Mouse (Mus musculus) limb, embryonic 12.5 days (tissue): ENCODE results near the gene Olfr694. TPM values are rescaled to one million over a fixed set of nuclear protein-coding genes. Genes with fewer than 3 reads are reported as not detected.

Experiments
- ATAC-seq: fragments of 200-750 bp; cut with Nextera tagmentation; 2 replicates; pipeline ENCODE4 v1.8.0; 2017; ENCODE audit warnings: low read depth, moderate TSS enrichment; ENCODE audit not compliant: insufficient number of reproducible peaks, insufficient read depth, low FRiP score, low TSS enrichment
- H3K27ac ChIP-seq: fragments of 300-500 bp; sonication (generic); 2 replicates; pipeline ENCODE4 v1.5.1; 2016; ENCODE audit warnings: mild to moderate bottlenecking, moderate library complexity
- H3K27me3 ChIP-seq: fragments of 300-500 bp; sonication (generic); 2 replicates; pipeline ENCODE4 v1.6.1; 2016; ENCODE audit warnings: mild to moderate bottlenecking, moderate library complexity
- H3K36me3 ChIP-seq: fragments of 300-500 bp; sonication (generic); 2 replicates; pipeline ENCODE4 v1.6.1; 2016; ENCODE audit warnings: mild to moderate bottlenecking, moderate library complexity
- H3K4me1 ChIP-seq: fragments of 300-500 bp; sonication (generic); replicated peaks from 2 replicates; pipeline ENCODE4 v1.6.1; 2016
- H3K4me2 ChIP-seq: fragments of 300-500 bp; sonication (generic); 2 replicates; pipeline ENCODE4 v1.6.1; 2016; ENCODE audit warnings: mild to moderate bottlenecking, moderate library complexity
- H3K4me3 ChIP-seq: fragments of 300-500 bp; sonication (generic); replicated peaks from 2 replicates; pipeline ENCODE4 v1.5.1; 2016; ENCODE audit warnings: mild to moderate bottlenecking
- H3K9ac ChIP-seq: fragments of 300-500 bp; sonication (generic); replicated peaks from 2 replicates; pipeline ENCODE4 v1.6.1; 2016; ENCODE audit warnings: mild to moderate bottlenecking, moderate library complexity
- H3K9me3 ChIP-seq: fragments of 300-500 bp; sonication (generic); 2 replicates; pipeline ENCODE4 v1.6.1; 2016; ENCODE audit warnings: mild to moderate bottlenecking, moderate library complexity
- WGBS: fragments of 180-500 bp; shearing (Covaris S2); methylation state at CpG from one replicate; pipeline ENCODE4 v1.1.7; 2016; 5-methylcytosine and 5-hydroxymethylcytosine counted together
- polyA plus RNA-seq: library from polyadenylated mRNA; unstranded; fragments of >200 nt; fragmentation: Nextera tagmentation; extraction: Ambion mirVana; gene quantifications from 2 replicates; pipeline ENCODE4 v1.2.1, GENCODE M21; 2016

Olfr694 gene
- polyA plus RNA-seq, 1 experiment from 2014 or later, result not detected

- H3K9me3 ChIP-seq, result no peaks in the 10 kb centered on the region
- H3K27ac ChIP-seq, result no peak overlapping the region
- ATAC-seq, result no peak
- H3K4me1 ChIP-seq, result no peaks in the 10 kb centered on the region
- no peak overlapping the region for H3K9ac ChIP-seq
- no peak overlapping the region for H3K4me3 ChIP-seq
- no peaks in the 10 kb centered on the region for H3K27me3 ChIP-seq
- H3K36me3 ChIP-seq, result no peaks in the 10 kb centered on the region
- H3K4me2 ChIP-seq, result no peak overlapping the region
Observed at GRCm38 (mm10) chr7:106651555-106652343, 39.9 kb downstream of the Olfr694 start.

DNA sequence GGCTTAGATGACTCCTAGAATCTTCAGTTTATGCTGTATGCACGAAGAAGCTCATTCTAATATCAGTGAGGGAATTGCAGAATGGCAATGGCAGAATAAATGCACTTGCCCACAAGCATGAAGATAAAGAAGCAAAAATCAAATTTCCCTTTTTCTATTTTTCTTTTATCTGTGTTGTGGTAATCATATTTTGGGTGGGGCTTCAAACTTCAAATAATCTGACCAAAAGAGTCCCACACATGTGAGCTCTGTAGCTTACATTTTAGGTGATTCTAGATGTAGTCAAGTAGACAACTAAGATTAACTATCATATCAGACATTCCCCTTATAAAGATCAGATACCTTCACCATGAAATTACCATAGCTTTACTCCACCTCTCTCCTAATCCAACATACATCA is 41.8 kb downstream of the Olfr694 start:
- Histone ChIP-seq H3K36me3 (no peaks in the 10 kb centered on the region), H3K27ac (no peak overlapping the region), H3K9ac (no peak overlapping the region), H3K4me3 (no peak overlapping the region), H3K4me1 (no peaks in the 10 kb centered on the region), H3K27me3 (no peaks in the 10 kb centered on the region), H3K4me2 (no peak overlapping the region), H3K9me3 (no peaks in the 10 kb centered on the region)
- 76% methylated on average over 1 of the region's 1 CpGs for WGBS
- no peak for ATAC-seq

DNA sequence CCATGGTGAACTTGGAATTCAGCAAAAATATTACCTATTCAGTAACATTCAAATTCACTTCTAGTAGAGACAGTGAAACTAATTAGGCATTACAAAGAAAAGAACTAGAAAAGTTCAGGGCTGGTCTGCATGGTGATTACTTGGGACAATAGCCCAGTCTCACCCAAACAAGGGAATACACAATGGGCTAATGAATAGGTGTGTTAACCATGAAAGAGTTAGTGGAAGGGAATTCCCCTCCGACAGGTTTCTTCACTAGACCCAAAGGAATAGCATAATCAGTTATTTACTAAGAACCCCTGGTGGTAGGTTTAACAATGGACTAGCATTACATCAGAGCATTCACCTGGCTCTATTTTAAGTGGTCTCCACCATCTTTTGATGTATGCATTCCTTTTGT is 46.4 kb downstream of the Olfr694 start:
- H3K9ac ChIP-seq, result no peak overlapping the region
- H3K36me3 ChIP-seq, result no peaks in the 10 kb centered on the region
- no peaks in the 10 kb centered on the region for H3K4me1 ChIP-seq
- ATAC-seq, result no peak
- H3K27me3 ChIP-seq, result no peaks in the 10 kb centered on the region
- no peak overlapping the region for H3K4me3 ChIP-seq
- WGBS, result 88% methylated on average over 1 of the region's 1 CpGs
- H3K27ac ChIP-seq, result no peak overlapping the region
- no peaks in the 10 kb centered on the region for H3K9me3 ChIP-seq
- H3K4me2 ChIP-seq, result no peak overlapping the region

- Histone ChIP-seq H3K9me3 (no peaks in the 10 kb centered on the region), H3K4me1 (no peaks in the 10 kb centered on the region), H3K27ac (no peak overlapping the region), H3K36me3 (no peaks in the 10 kb centered on the region), H3K4me2 (no peak overlapping the region), H3K27me3 (no peaks in the 10 kb centered on the region), H3K9ac (no peak overlapping the region), H3K4me3 (no peak overlapping the region)
- 70% methylated on average over 3 of the region's 3 CpGs for WGBS
- no peak for ATAC-seq
Observed at GRCm38 (mm10) chr7:106644222-106644870, 47.3 kb downstream of the Olfr694 start.

DNA sequence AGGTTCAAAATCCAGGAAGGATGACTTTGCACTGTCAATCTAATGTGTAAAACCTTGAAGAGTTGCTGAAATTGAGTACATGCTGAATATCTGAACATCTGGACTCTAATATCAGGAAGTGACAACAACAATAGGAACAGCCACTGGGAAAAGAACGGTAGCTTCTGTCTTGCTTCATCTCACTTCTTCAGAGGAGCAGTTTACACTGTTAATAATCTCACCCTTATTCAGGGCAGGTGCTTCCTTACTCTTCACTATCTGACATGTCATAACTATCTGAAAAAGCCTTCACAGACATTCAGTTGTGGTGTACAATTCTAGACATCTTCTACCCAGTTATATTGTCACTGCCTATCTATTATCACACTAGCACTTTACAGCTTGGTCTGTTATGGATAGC is 50.8 kb downstream of the Olfr694 start:
- WGBS, result 81% methylated on average over 1 of the region's 1 CpGs
- no peaks in the 10 kb centered on the region for H3K27me3 ChIP-seq
- H3K4me2 ChIP-seq, result no peak overlapping the region
- no peaks in the 10 kb centered on the region for H3K4me1 ChIP-seq
- H3K27ac ChIP-seq, result no peak overlapping the region
- no peaks in the 10 kb centered on the region for H3K9me3 ChIP-seq
- ATAC-seq, result no peak
- no peak overlapping the region for H3K4me3 ChIP-seq
- H3K36me3 ChIP-seq, result no peaks in the 10 kb centered on the region
- no peak overlapping the region for H3K9ac ChIP-seq

GRCm38 (mm10) chr7:106635560-106635959 is 56.1 kb downstream of the Olfr694 start:
- Histone ChIP-seq H3K4me2 (no peak overlapping the region), H3K9me3 (no peaks in the 10 kb centered on the region), H3K4me3 (no peak overlapping the region), H3K4me1 (no peaks in the 10 kb centered on the region), H3K27ac (no peak overlapping the region), H3K27me3 (no peaks in the 10 kb centered on the region), H3K36me3 (no peaks in the 10 kb centered on the region), H3K9ac (no peak overlapping the region)
- no peak for ATAC-seq
- 91% methylated on average over 4 of the region's 4 CpGs for WGBS

Other genes with a start within 250 kb of the Olfr694 start
- gene Olfr693, start 11.2 kb downstream of the Olfr694 start, polyA plus RNA-seq, result not detected in 2 replicates
- gene Olfr695, start 24.6 kb upstream of the Olfr694 start, polyA plus RNA-seq, result not detected in 2 replicates
- not detected in 2 replicates for gene Olfr697, start 50.6 kb upstream of the Olfr694 start, polyA plus RNA-seq
- not detected in 2 replicates for gene Olfr698, start 63.6 kb upstream of the Olfr694 start, polyA plus RNA-seq
- not detected in 2 replicates for gene Olfr699, start 101.4 kb upstream of the Olfr694 start, polyA plus RNA-seq
- gene Olfr700, start 117.0 kb upstream of the Olfr694 start, polyA plus RNA-seq, result not detected in 2 replicates
- gene Olfr701, start 122.3 kb upstream of the Olfr694 start, polyA plus RNA-seq, result not detected in 2 replicates
- not detected in 2 replicates for gene Olfr702, start 142.1 kb upstream of the Olfr694 start, polyA plus RNA-seq
- not detected in 2 replicates for gene Olfr703, start 151.5 kb upstream of the Olfr694 start, polyA plus RNA-seq
- not detected in 2 replicates for gene Olfr704, start 171.4 kb upstream of the Olfr694 start, polyA plus RNA-seq
- not detected in 2 replicates for gene Olfr705, start 185.1 kb upstream of the Olfr694 start, polyA plus RNA-seq
- gene Olfr706, start 196.3 kb upstream of the Olfr694 start, polyA plus RNA-seq, result not detected in 2 replicates
- not detected in 2 replicates for gene Olfr707, start 209.4 kb upstream of the Olfr694 start, polyA plus RNA-seq
- not detected in 2 replicates for gene Olfr1532-ps1, start 216.2 kb upstream of the Olfr694 start, polyA plus RNA-seq
- not detected in 2 replicates for gene Olfr709-ps1, start 240.4 kb upstream of the Olfr694 start, polyA plus RNA-seq